ENCODE assay signal across 9 mouse cellular contexts in the genomic region with DNA sequence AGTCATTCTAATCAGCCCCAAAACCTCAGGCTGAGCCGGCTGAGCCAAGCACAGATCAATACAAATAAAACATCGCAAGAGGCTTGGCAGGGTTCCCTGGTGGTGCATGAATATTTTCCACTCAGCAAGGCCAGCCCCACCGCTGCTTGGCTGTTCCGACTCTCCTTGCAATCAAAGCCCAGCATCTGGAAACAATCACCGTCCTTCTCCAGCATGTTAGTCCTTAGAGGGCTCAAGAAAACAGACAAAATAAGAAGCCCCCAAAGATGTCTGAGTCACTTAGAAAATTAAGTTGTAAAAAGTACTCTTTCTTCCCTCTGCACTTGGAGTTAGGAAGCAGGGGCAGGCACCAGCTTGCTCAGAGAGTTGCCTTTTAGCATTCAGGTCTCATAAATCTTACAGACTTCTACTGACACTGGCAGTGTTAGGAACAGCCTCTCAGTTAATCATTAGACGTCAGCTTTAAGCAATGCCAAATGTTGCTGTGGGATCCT. TPM values are rescaled to one million over a fixed set of nuclear protein-coding genes. Genes with fewer than 3 reads are reported as not detected.
DNase-seq lines count a peak whose midpoint lies in the region; ATAC-seq lines count a peak whose summit lies in the region.
"Had no signal": no experiment of that assay in that cellular context is flagged by ENCODE, and none has a peak within 500 bp of the region (broad histone marks: within the 10 kb centered on the region; RNA-seq: fewer than 3 reads in every experiment).

No protein-coding gene starts in this region.

- H3K4me1 ChIP-seq in embryonic facial prominence, embryonic 11.5 days (ENCODE audit: control insufficient read depth, insufficient read depth, low read length): no peaks in the 10 kb centered on the region
- H3K4me1 ChIP-seq in limb, embryonic 12.5 days (replicated peaks): peaks cover 29% of the 10 kb centered on the region

- peak; percentile 87 for ATAC-seq in embryonic facial prominence, embryonic 11.5 days (replicated peaks; ENCODE audit: insufficient number of reproducible peaks, low FRiP score, low TSS enrichment, low read depth)
- ATAC-seq in limb, embryonic 12.5 days (ENCODE audit: insufficient number of reproducible peaks, insufficient read depth, low FRiP score, low TSS enrichment, low read depth): peak; percentile 94

- peak overlapping the region; percentile 60 for H3K27ac ChIP-seq in embryonic facial prominence, embryonic 11.5 days (replicated peaks; ENCODE audit: low read depth, low read length)
- peak overlapping the region; percentile 81 for H3K27ac ChIP-seq in limb, embryonic 12.5 days
- H3K27ac ChIP-seq: liver, embryonic 14.5 days had no signal

- no peak overlapping the region for H3K4me2 ChIP-seq in embryonic facial prominence, embryonic 11.5 days (ENCODE audit: low read depth, low read length)
- peak overlapping the region; percentile 0; the same call in 1 of the 2 replicates for H3K4me2 ChIP-seq in limb, embryonic 12.5 days

- DNase-seq in adrenal gland, postnatal 36 days: peak; percentile 71 to 74
- peak; percentile 96 for DNase-seq in embryonic facial prominence, embryonic 11.5 days (ENCODE audit: low spot score)
- DNase-seq in heart, adult 8-10 months (ENCODE audit: low spot score): peak; percentile 81
- peak; percentile 58 to 67 for DNase-seq in kidney, adult 8-10 months
- peak; percentile 68 for DNase-seq in neural tube, embryonic 10.5 days (ENCODE audit: extremely low spot score, low spot score)
- DNase-seq in yolk sac, embryonic 10.5 days (ENCODE audit: low spot score): peak; percentile 45
- DNase-seq in thymus, postnatal 36 days: no peak

- no peak overlapping the region for H3K9ac ChIP-seq in embryonic facial prominence, embryonic 11.5 days (replicated peaks; ENCODE audit: low read length)
- H3K9ac ChIP-seq in limb, embryonic 12.5 days (replicated peaks): no peak overlapping the region
- H3K9ac ChIP-seq: liver, embryonic 14.5 days had no signal

- no peaks in the 10 kb centered on the region for H3K36me3 ChIP-seq in embryonic facial prominence, embryonic 11.5 days (replicated peaks; ENCODE audit: control insufficient read depth, insufficient read depth, low read depth, low read length)
- no peaks in the 10 kb centered on the region for H3K36me3 ChIP-seq in limb, embryonic 12.5 days

- no peaks in the 10 kb centered on the region for H3K27me3 ChIP-seq in embryonic facial prominence, embryonic 11.5 days (ENCODE audit: control insufficient read depth, insufficient read depth, low read length)
- H3K27me3 ChIP-seq in limb, embryonic 12.5 days: no peaks in the 10 kb centered on the region

- H3K9me3 ChIP-seq in embryonic facial prominence, embryonic 11.5 days (replicated peaks; ENCODE audit: control insufficient read depth, low read length): no peaks in the 10 kb centered on the region
- H3K9me3 ChIP-seq in limb, embryonic 12.5 days: no peaks in the 10 kb centered on the region

- WGBS in embryonic facial prominence, embryonic 11.5 days: 14% methylated on average over 6 of the region's 6 CpGs
- WGBS in limb, embryonic 12.5 days: 1% methylated on average over 6 of the region's 6 CpGs

- no peak overlapping the region for H3K4me3 ChIP-seq in embryonic facial prominence, embryonic 11.5 days (ENCODE audit: low read depth, low read length)
- no peak overlapping the region for H3K4me3 ChIP-seq in limb, embryonic 12.5 days (replicated peaks)

RNA-seq across cellular contexts. Expression of a gene that starts 54.4 kb away (rescaled TPM):
- under 1 TPM; 0.36 to 0.56 TPM for total RNA-seq in adrenal gland, postnatal 36 days (2021)
- polyA plus RNA-seq in embryonic facial prominence, embryonic 11.5 days (2014; fragmentation: Nextera tagmentation; extraction: Ambion mirVana): 0.93 and 0.96 TPM in 2 replicates
- 1 to 10 TPM; 2.4 to 6.7 (median 3.9) TPM for total RNA-seq in heart, adult 8-10 months (2022)
- polyA plus RNA-seq in limb, embryonic 12.5 days (2016; fragmentation: Nextera tagmentation; extraction: Ambion mirVana): 3.2 and 3.3 TPM in 2 replicates

Comparison
In these comparisons a context has a peak if more than half of its experiments do, and no peak if none do; other contexts are left out.
1. DNase-seq: peak in adrenal gland, postnatal 36 days (2 of 2), embryonic facial prominence, embryonic 11.5 days (single experiment), heart, adult 8-10 months (single experiment), kidney, adult 8-10 months (2 of 2), neural tube, embryonic 10.5 days (single experiment) and yolk sac, embryonic 10.5 days (single experiment); none in thymus, postnatal 36 days (0 of 2).